Mouse (Mus musculus): ENCODE data around the gene Tbc1d19. TPM values are rescaled to one million over a fixed set of nuclear protein-coding genes. Genes with fewer than 3 reads are reported as not detected.

Tbc1d19 gene
- 68.5 and 70.2 TPM in 2 replicates for polyA plus RNA-seq (2016; fragmentation: Nextera tagmentation; extraction: Ambion mirVana)

DNA sequence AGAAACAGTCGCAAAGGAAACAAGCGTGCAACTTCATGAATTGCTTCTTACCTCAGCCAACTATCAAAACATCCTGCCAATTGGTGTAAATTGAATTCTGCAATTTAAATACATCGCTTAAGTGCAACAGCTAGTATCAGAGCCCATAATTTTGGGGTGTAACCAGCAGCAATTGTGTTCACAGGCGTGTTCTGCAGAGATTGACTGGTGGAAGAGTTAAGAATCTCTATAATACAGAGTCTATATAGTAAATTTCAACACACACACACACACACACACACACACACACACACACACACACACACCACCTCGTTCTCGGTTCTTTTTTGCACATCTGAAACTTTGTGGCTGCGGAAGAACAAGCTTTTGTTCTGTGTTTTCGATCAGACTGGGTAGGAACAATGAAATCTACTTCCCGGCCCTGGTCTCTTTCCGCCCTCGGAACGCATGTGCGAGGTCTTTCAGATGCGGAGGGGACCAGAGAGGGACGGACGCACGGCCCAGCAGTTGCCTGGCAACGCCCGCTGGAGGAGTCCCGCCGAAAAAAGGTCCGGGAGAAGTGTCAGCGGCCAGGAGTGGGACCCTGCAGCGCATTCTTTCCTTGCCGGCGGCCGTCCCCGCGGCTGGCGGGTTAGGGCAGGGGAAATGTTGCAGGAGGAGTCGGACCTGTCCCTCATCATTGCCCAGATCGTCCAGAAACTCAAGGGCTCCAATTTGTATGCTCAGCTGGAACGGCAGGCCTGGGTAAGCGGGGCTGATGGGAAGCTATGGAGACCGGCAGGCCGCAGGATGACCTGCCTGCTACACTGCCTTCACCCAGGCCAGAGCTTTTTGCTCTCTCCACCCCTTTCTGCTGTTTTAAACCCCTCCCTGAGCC is at the start of gene Tbc1d19:
TSS of gene Tbc1d19 (plus strand) at position 492 of the 877 bp plus-strand sequence.
- H3K4me1 ChIP-seq: peaks cover 7% of the 10 kb centered on the region
- H3K9ac ChIP-seq (replicated peaks): peak within 1 kb of the TSS; percentile 81
- H3K27ac ChIP-seq (replicated peaks): peak within 1 kb of the TSS; percentile 67
- ATAC-seq (ENCODE audit: low FRiP score, low read depth): peak; percentile 99
- H3K27me3 ChIP-seq: no peaks in the 10 kb centered on the region; the same call in 1 of the 2 replicates
- 8% methylated on average over 36 of the region's 36 CpGs for WGBS
- H3K36me3 ChIP-seq: no peaks in the 10 kb centered on the region
- peak within 1 kb of the TSS; percentile 81 for H3K4me3 ChIP-seq
- H3K4me2 ChIP-seq (replicated peaks): peak within 1 kb of the TSS; percentile 67
- H3K9me3 ChIP-seq: no peaks in the 10 kb centered on the region

DNA sequence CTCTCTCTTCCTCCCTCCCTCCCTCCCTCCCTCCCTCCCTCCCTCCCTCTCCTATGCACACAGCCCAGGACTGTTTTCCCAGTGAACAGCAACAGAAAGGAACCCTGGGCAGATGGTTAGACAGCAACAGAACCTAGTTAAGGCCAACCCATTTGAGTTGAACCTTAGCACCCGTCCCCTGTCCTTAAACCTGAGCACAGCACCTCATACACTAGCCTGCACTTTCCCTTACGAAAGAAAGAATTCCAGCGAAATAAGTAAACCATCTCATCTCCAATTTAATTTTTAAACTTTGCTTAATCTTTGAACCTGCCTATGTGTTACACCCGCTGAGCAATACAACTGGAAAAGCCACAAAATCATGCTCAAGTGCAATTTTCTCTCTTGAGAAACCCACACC is 49.5 kb upstream of the Tbc1d19 start:
- H3K4me2 ChIP-seq (replicated peaks): no peak overlapping the region
- ATAC-seq (ENCODE audit: low FRiP score, low read depth): no peak
- H3K36me3 ChIP-seq: no peaks in the 10 kb centered on the region
- H3K4me1 ChIP-seq: no peaks in the 10 kb centered on the region
- 92% methylated on average over 4 of the region's 4 CpGs for WGBS
- no peak overlapping the region for H3K4me3 ChIP-seq
- no peaks in the 10 kb centered on the region for H3K9me3 ChIP-seq
- no peak overlapping the region for H3K9ac ChIP-seq (replicated peaks)
- no peak overlapping the region for H3K27ac ChIP-seq (replicated peaks)
- H3K27me3 ChIP-seq: no peaks in the 10 kb centered on the region

DNA sequence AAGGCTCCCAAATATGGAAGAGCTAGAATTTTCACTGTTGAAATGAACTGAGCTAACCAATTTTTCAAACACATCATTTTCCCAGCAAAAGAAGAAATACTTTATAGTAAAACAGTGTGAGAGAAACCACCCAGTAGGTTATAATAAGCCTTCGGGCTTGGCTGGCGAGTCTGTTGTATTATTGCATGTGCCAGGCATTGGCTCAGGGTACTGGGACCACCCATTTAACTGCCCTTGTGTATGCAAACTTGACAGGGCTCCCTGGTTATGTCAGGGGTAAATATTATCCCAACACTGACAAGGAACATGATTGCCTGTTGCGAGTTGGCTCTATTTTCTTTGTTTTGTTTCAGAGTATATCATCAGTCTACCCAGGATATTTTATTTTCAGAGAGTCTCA is 48.5 kb upstream of the Tbc1d19 start:
- H3K4me1 ChIP-seq: no peaks in the 10 kb centered on the region
- no peaks in the 10 kb centered on the region for H3K27me3 ChIP-seq
- H3K4me3 ChIP-seq: no peak overlapping the region
- no peak overlapping the region for H3K27ac ChIP-seq (replicated peaks)
- no peak for ATAC-seq (ENCODE audit: low FRiP score, low read depth)
- WGBS: 90% methylated on average over 3 of the region's 3 CpGs
- no peak overlapping the region for H3K4me2 ChIP-seq (replicated peaks)
- H3K9ac ChIP-seq (replicated peaks): no peak overlapping the region
- H3K36me3 ChIP-seq: no peaks in the 10 kb centered on the region
- H3K9me3 ChIP-seq: no peaks in the 10 kb centered on the region

DNA sequence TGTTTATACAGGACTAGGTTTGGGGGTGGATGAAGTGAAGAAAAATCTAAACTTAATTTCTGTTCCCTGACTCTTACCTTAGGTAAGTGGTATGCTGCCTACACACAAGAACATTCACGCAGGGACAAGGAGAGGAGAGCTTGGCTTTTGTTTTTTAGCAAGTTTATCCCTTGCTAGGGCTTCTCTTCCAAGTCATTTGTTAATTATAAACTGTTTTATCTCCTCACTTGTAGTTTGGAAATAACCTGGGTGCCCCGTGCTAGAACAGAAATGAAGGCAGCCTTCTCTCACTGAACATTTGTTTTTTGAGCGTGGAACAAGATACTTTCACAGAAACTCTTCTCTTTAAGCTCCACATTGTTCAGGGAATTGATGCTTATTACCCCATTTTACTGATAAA is 48.1 kb upstream of the Tbc1d19 start:
- no peak for ATAC-seq (ENCODE audit: low FRiP score, low read depth)
- WGBS: 81% methylated on average over 3 of the region's 3 CpGs
- H3K4me3 ChIP-seq: no peak overlapping the region
- H3K4me1 ChIP-seq: no peaks in the 10 kb centered on the region
- no peaks in the 10 kb centered on the region for H3K27me3 ChIP-seq
- no peaks in the 10 kb centered on the region for H3K9me3 ChIP-seq
- H3K4me2 ChIP-seq (replicated peaks): no peak overlapping the region
- no peak overlapping the region for H3K27ac ChIP-seq (replicated peaks)
- no peak overlapping the region for H3K9ac ChIP-seq (replicated peaks)
- H3K36me3 ChIP-seq: no peaks in the 10 kb centered on the region

DNA sequence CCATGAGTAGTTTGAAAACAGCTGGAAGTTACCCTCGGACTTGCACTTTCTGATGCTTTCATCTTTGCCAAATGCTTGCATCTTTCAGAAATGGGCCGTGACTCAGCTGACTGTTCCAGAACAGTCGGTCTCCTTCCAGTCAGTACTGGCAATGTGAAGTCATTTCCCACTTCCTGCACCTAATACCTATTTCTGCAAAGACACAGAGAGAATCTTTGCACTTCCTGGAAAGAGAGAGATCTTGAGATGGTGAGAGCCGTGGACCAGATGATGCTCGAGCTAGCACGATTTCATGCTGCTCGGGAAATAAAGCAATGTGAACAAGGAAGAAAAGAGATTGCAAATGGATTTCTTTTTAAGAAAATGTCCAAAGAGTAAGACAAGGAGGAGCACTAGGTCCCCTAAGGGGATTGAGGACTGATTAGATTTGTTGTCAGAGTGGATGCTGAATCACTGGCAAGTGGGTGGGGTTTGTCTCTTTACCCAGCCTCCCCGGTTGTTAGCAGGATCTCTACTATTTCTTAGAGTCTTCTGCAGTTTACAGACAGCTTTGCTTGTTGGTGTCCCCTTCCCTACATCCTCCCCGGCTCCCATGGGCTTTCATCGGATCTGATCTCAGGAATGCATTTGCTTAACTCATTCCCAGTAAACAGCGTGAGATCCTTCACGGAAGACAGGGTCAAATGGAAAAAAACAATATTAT is 24.4 kb upstream of the Tbc1d19 start:
- Histone ChIP-seq H3K4me2 (replicated peaks) (no peak overlapping the region), H3K4me3 (no peak overlapping the region), H3K9me3 (no peaks in the 10 kb centered on the region), H3K4me1 (no peaks in the 10 kb centered on the region), H3K27ac (replicated peaks) (no peak overlapping the region), H3K9ac (replicated peaks) (no peak overlapping the region), H3K27me3 (no peaks in the 10 kb centered on the region), H3K36me3 (no peaks in the 10 kb centered on the region)
- no peak for ATAC-seq (ENCODE audit: low FRiP score, low read depth)
- WGBS: 75% methylated on average over 12 of the region's 12 CpGs

DNA sequence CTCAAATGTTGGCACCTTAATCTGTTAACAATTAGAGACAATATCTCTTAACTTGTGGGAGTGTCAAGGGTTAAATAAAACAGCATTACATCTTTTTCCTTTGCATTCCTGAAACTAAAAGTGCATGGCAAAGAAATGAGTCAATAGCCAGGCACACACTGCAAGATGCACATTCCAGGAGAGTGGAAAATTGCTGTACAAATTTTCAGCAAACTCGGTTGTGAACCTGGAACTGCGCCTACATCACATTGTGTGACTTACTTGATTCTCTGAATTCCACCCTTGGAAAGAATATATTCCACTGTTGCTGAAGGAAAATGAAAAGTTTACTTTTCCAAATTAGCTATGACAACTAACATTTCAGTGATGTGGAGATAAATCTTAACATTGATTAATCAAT is 8.0 kb upstream of the Tbc1d19 start:
- Histone ChIP-seq H3K4me3 (no peak overlapping the region), H3K9ac (replicated peaks) (no peak overlapping the region), H3K27ac (replicated peaks) (no peak overlapping the region), H3K9me3 (no peaks in the 10 kb centered on the region), H3K36me3 (no peaks in the 10 kb centered on the region), H3K4me2 (replicated peaks) (no peak overlapping the region), H3K27me3 (no peaks in the 10 kb centered on the region), H3K4me1 (no peaks in the 10 kb centered on the region)
- no peak for ATAC-seq (ENCODE audit: low FRiP score, low read depth)
- 88% methylated on average over 2 of the region's 2 CpGs for WGBS

DNA sequence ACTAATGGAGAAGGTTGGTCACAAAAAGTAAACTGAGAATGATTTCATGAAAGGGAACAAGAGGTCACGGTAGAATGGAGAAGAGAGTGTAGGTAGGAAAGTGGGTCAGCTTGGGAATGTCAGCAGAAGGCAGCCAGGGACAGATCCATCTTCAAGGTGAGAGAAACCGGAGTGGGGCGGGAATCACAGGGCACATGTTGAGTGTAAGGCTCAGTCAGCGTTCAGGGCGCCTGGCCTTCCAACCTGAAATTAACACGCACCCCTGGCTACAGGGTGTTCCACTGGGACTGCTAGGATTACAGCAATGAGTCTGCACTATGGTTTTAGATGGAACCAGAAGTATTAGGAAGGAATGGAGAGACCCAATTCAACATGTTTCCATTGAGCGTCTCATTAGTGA is 10.3 kb downstream of the Tbc1d19 start:
- 96% methylated on average over 7 of the region's 7 CpGs for WGBS
- Histone ChIP-seq H3K36me3 (no peaks in the 10 kb centered on the region), H3K4me1 (no peaks in the 10 kb centered on the region), H3K4me2 (replicated peaks) (no peak overlapping the region), H3K27me3 (no peaks in the 10 kb centered on the region), H3K27ac (replicated peaks) (no peak overlapping the region), H3K9ac (replicated peaks) (no peak overlapping the region), H3K4me3 (no peak overlapping the region), H3K9me3 (no peaks in the 10 kb centered on the region)
- ATAC-seq (ENCODE audit: low FRiP score, low read depth): no peak

DNA sequence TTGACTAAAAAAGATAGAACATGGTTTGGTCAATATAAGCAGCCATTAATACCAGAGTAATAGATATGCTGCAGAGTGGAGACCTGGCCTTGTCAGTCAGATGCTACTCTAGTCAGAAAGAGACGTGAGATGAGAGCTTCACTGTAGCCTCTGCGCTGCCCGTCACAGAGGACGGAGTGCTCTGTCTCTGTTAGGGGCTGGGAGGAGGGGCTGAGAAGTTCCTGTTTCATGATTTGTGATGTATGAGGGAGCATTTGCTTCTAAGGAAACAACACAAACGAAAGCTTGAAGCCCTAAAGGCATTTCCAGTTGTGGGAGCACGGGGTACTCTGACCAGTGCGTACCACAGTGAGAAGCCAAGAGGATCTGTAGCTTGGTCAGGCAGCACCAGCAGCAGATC is 16.5 kb downstream of the Tbc1d19 start:
- 88% methylated on average over 7 of the region's 7 CpGs for WGBS

DNA sequence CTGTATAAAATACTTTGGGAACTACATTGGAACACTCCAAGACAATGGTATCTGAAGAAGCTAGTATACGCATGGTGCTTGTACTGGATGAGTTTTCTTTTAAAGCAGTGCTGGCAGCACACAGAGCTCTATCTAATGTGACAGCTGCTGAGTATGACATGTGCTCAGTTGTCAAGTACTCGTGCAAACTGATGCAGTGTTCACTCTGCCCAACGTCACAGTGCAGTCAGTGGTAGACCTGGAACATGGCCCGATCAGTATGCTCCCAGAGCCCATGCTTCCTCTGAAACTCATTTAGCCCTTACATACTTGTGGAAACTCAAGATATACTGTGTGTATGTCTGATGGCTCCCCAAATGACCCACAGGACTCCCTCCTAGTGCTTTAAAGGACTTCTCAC is 25.1 kb downstream of the Tbc1d19 start:
- WGBS: 90% methylated on average over 4 of the region's 4 CpGs
- no peaks in the 10 kb centered on the region for H3K27me3 ChIP-seq
- H3K4me2 ChIP-seq (replicated peaks): no peak overlapping the region
- no peak overlapping the region for H3K4me3 ChIP-seq
- no peak for ATAC-seq (ENCODE audit: low FRiP score, low read depth)
- peaks cover 15% of the 10 kb centered on the region; the same call in 1 of the 2 replicates for H3K36me3 ChIP-seq
- no peaks in the 10 kb centered on the region for H3K9me3 ChIP-seq
- H3K27ac ChIP-seq (replicated peaks): no peak overlapping the region
- H3K9ac ChIP-seq (replicated peaks): no peak overlapping the region
- no peaks in the 10 kb centered on the region for H3K4me1 ChIP-seq

More for the DNA sequence above, 16.5 kb downstream of the Tbc1d19 start:
- H3K9me3 ChIP-seq: no peaks in the 10 kb centered on the region
- no peaks in the 10 kb centered on the region for H3K4me1 ChIP-seq
- peaks cover 9% of the 10 kb centered on the region; the same call in 1 of the 2 replicates for H3K36me3 ChIP-seq
- ATAC-seq (ENCODE audit: low FRiP score, low read depth): no peak
- H3K9ac ChIP-seq (replicated peaks): no peak overlapping the region
- H3K4me3 ChIP-seq: no peak overlapping the region
- no peaks in the 10 kb centered on the region for H3K27me3 ChIP-seq
- H3K27ac ChIP-seq (replicated peaks): no peak overlapping the region
- no peak overlapping the region for H3K4me2 ChIP-seq (replicated peaks)

DNA sequence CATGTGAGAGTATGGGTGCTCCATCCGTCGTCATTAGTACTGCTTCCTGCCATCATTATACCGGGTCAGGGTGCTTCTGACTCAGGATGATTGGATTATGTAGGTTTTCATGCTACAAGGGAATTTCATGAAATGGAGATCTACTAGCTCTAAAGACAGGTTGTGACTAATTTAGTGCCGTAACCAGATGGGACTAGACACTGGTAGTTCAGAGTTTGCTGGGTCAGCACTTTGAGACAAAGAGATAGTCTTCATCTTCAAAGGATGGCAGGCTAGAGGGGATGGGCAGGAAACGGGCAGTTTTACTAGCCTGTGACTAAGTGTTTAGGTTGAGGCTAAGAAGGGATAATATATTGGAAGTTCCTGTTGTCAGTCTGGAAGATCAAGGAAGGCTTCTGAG is 31.9 kb downstream of the Tbc1d19 start:
- peaks cover 7% of the 10 kb centered on the region; the same call in 1 of the 2 replicates for H3K36me3 ChIP-seq
- no peaks in the 10 kb centered on the region for H3K27me3 ChIP-seq
- H3K9ac ChIP-seq (replicated peaks): no peak overlapping the region
- WGBS: 91% methylated on average over 5 of the region's 5 CpGs
- no peaks in the 10 kb centered on the region for H3K4me1 ChIP-seq
- H3K9me3 ChIP-seq: no peaks in the 10 kb centered on the region
- H3K27ac ChIP-seq (replicated peaks): no peak overlapping the region
- no peak overlapping the region for H3K4me2 ChIP-seq (replicated peaks)
- H3K4me3 ChIP-seq: no peak overlapping the region
- no peak for ATAC-seq (ENCODE audit: low FRiP score, low read depth)

DNA sequence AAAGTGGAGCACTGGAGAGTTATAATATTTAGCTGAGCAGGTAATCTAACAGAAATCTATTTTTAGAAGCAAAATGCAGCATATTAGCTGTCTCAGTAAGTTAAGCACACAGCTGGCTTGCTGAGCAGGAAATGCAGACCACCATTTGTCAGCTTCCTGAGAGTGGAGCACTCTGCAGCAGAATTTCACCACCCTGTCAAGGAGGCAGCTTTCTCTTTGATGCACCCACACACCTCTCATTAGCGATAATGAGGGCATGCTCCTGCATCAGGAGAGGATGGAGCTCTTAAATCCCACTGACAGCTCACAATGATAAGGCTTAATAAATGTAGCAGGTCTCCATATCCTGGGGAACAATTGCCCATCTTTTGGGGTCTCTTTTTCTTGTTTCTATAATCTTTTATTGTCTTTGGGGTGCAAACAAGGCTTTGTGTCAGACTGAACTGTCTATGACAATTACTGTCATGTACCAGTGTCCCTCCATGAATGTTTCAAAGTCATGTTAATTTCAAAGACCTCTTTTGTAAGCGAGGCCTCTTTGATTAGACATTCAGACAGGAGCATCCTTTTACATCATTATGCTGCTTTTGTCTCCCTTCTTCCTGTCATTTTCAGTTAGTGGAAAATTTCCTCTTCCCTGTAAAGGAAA is 39.0 kb downstream of the Tbc1d19 start:
- peak; percentile 66 for ATAC-seq (ENCODE audit: low FRiP score, low read depth)
- no peak overlapping the region for H3K4me3 ChIP-seq
- H3K27me3 ChIP-seq: no peaks in the 10 kb centered on the region
- no peak overlapping the region for H3K4me2 ChIP-seq (replicated peaks)
- no peaks in the 10 kb centered on the region for H3K9me3 ChIP-seq
- 0 out of 2 replicates have a peak, but pooled peaks cover 4% of the 10 kb centered on the region for H3K4me1 ChIP-seq
- H3K27ac ChIP-seq (replicated peaks): 0 out of 2 replicates have a peak overlapping the region, but pooled peaks have one; percentile 20
- WGBS: 69% methylated on average over 2 of the region's 2 CpGs
- peaks cover 4% of the 10 kb centered on the region; the same call in 1 of the 2 replicates for H3K36me3 ChIP-seq
- H3K9ac ChIP-seq (replicated peaks): no peak overlapping the region

DNA sequence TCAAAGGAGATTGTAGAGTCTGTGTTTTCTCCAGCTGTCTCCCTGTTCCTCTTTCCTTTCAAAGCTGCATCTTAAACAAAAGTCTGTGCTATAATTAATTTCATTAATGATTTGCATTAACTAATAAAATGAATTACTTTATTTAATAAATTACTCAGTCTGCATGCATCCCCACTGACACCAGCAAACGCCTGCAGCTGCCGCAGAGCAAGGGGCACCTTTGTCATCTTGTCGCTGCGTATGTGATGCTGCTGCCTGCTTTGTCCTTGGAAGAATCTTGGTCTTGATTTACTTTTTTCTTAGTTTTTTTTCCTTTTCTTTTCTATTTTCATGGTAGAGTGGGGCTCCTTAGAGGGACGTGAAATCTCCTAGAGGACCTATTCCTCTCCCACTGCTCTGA is 43.2 kb downstream of the Tbc1d19 start:
- no peak for ATAC-seq (ENCODE audit: low FRiP score, low read depth)
- Histone ChIP-seq H3K9ac (replicated peaks) (no peak overlapping the region), H3K9me3 (no peaks in the 10 kb centered on the region), H3K4me3 (no peak overlapping the region), H3K4me1 (peaks cover 6% of the 10 kb centered on the region; the same call in 1 of the 2 replicates), H3K27ac (replicated peaks) (0 out of 2 replicates have a peak overlapping the region, but pooled peaks have one; percentile 35), H3K27me3 (no peaks in the 10 kb centered on the region), H3K4me2 (replicated peaks) (no peak overlapping the region), H3K36me3 (peaks cover 9% of the 10 kb centered on the region)
- WGBS: 84% methylated on average over 5 of the region's 5 CpGs

All from midbrain, embryonic 12.5 days (tissue).